Mouse (Mus musculus) spleen, adult 12 weeks (tissue): ENCODE data around the gene Mad1l1.

ENCODE experiments used
- DNase-seq: peaks from one replicate; pipeline ENCODE4 v3.0.0; 2022; ENCODE audit warnings: low spot score

Gene Mad1l1

GRCm38 (mm10) chr5:140215471-140216087 is 105.8 kb downstream of the Mad1l1 start:
- no peak for DNase-seq

- no peak for DNase-seq
Observed at GRCm38 (mm10) chr5:140213001-140213400, 108.4 kb downstream of the Mad1l1 start.

GRCm38 (mm10) chr5:140210417-140211184 is 110.8 kb downstream of the Mad1l1 start:
- DNase-seq, result no peak

- DNase-seq, result peak; percentile 53
Observed at GRCm38 (mm10) chr5:140208743-140209409, 112.5 kb downstream of the Mad1l1 start.

- DNase-seq, result no peak
Observed at GRCm38 (mm10) chr5:140206726-140207703, 114.3 kb downstream of the Mad1l1 start.

GRCm38 (mm10) chr5:140205991-140206390 is 115.4 kb downstream of the Mad1l1 start:
- DNase-seq, result no peak

- no peak for DNase-seq
Observed at GRCm38 (mm10) chr5:140204465-140204864, 116.9 kb downstream of the Mad1l1 start.

GRCm38 (mm10) chr5:140204037-140204436 is 117.3 kb downstream of the Mad1l1 start:
- DNase-seq, result no peak

GRCm38 (mm10) chr5:140202451-140202850 is 118.9 kb downstream of the Mad1l1 start:
- DNase-seq, result no peak

- DNase-seq, result no peak
Observed at GRCm38 (mm10) chr5:140201566-140201965, 119.8 kb downstream of the Mad1l1 start.

- DNase-seq, result no peak
Observed at GRCm38 (mm10) chr5:140201109-140201508, 120.2 kb downstream of the Mad1l1 start.

- DNase-seq, result peak; percentile 55
Observed at GRCm38 (mm10) chr5:140197705-140198104, 123.6 kb downstream of the Mad1l1 start.

GRCm38 (mm10) chr5:140196446-140196845 is 124.9 kb downstream of the Mad1l1 start:
- DNase-seq, result no peak

- DNase-seq, result no peak
Observed at GRCm38 (mm10) chr5:140194173-140194572, 127.2 kb downstream of the Mad1l1 start.

- no peak for DNase-seq
Observed at GRCm38 (mm10) chr5:140191539-140191938, 129.8 kb downstream of the Mad1l1 start.

- DNase-seq, result no peak
Observed at GRCm38 (mm10) chr5:140186351-140186750, 135.0 kb downstream of the Mad1l1 start.

GRCm38 (mm10) chr5:140185757-140186156 is 135.6 kb downstream of the Mad1l1 start:
- DNase-seq, result no peak

- DNase-seq, result no peak
Observed at GRCm38 (mm10) chr5:140183387-140183786, 138.0 kb downstream of the Mad1l1 start.

GRCm38 (mm10) chr5:140182351-140182750 is 139.0 kb downstream of the Mad1l1 start:
- no peak for DNase-seq

- no peak for DNase-seq
Observed at GRCm38 (mm10) chr5:140180016-140180415, 141.3 kb downstream of the Mad1l1 start.

GRCm38 (mm10) chr5:140178058-140178690 is 143.2 kb downstream of the Mad1l1 start:
- DNase-seq, result no peak
